Mouse (Mus musculus) skeletal muscle tissue, adult 2 months (tissue): Measurements from ENCODE around the gene Prickle2.

Source experiments
- DNase-seq: peaks from one replicate; pipeline ENCODE4 v3.0.0-alpha.2; 2012; ENCODE audit warnings: low read depth, low spot score

Prickle2 gene

GRCm38 (mm10) chr6:92589381-92590065 is 116.4 kb downstream of the Prickle2 start:
- no peak for DNase-seq

- no peak for DNase-seq
These were observed 121.9 kb downstream of the Prickle2 start for GRCm38 (mm10) chr6:92584026-92584425.

GRCm38 (mm10) chr6:92575227-92575626 is 130.7 kb downstream of the Prickle2 start:
- no peak for DNase-seq

- no peak for DNase-seq
These were observed 133.8 kb downstream of the Prickle2 start for GRCm38 (mm10) chr6:92572139-92572538.

- DNase-seq: no peak
These were observed 135.9 kb downstream of the Prickle2 start for GRCm38 (mm10) chr6:92570090-92570489.

- DNase-seq: no peak
These were observed 136.7 kb downstream of the Prickle2 start for GRCm38 (mm10) chr6:92569283-92569682.

GRCm38 (mm10) chr6:92559261-92559660 is 146.7 kb downstream of the Prickle2 start:
- no peak for DNase-seq

GRCm38 (mm10) chr6:92555675-92556074 is 150.3 kb downstream of the Prickle2 start:
- DNase-seq: no peak

GRCm38 (mm10) chr6:92553086-92553485 is 152.9 kb downstream of the Prickle2 start:
- no peak for DNase-seq

GRCm38 (mm10) chr6:92549246-92549645 is 156.7 kb downstream of the Prickle2 start:
- DNase-seq: no peak

GRCm38 (mm10) chr6:92545204-92545603 is 160.8 kb downstream of the Prickle2 start:
- no peak for DNase-seq

GRCm38 (mm10) chr6:92543825-92544224 is 162.1 kb downstream of the Prickle2 start:
- no peak for DNase-seq

- no peak for DNase-seq
These were observed 163.4 kb downstream of the Prickle2 start for GRCm38 (mm10) chr6:92542402-92543101.

- DNase-seq: peak; percentile 27
These were observed 171.5 kb downstream of the Prickle2 start for GRCm38 (mm10) chr6:92534226-92535031.

GRCm38 (mm10) chr6:92533306-92534063 is 172.5 kb downstream of the Prickle2 start:
- DNase-seq: no peak

- DNase-seq: no peak
These were observed 173.1 kb downstream of the Prickle2 start for GRCm38 (mm10) chr6:92532896-92533295.

- DNase-seq: no peak
These were observed 173.6 kb downstream of the Prickle2 start for GRCm38 (mm10) chr6:92532331-92532730.

- no peak for DNase-seq
These were observed 179.7 kb downstream of the Prickle2 start for GRCm38 (mm10) chr6:92526212-92526611.

GRCm38 (mm10) chr6:92525646-92526045 is 180.3 kb downstream of the Prickle2 start:
- DNase-seq: no peak

- peak; percentile 27 for DNase-seq
These were observed 184.4 kb downstream of the Prickle2 start for GRCm38 (mm10) chr6:92521526-92522075.
